Mouse (Mus musculus) retina, adult 2 months (tissue): ENCODE measurements at regions not wholly inside any gene's neighbourhood (a gene's known extent, or its start where the extent isn't known, plus 50 kb on each side); places are given as distances from the start of the nearest gene placed in this dataset.

Experiments
- DNase-seq: peaks from one replicate; pipeline ENCODE4 v3.0.0-alpha.2; 2012; ENCODE audit warnings: low read depth, low spot score

- DNase-seq: no peak
Observed at GRCm38 (mm10) chr13:107641926-107642657, 402.2 kb upstream of the Smim15 start.

GRCm38 (mm10) chr13:107639620-107640019, 404.6 kb upstream of the Smim15 start:
- no peak for DNase-seq

GRCm38 (mm10) chr13:107637269-107637668, 407.0 kb upstream of the Smim15 start:
- no peak for DNase-seq

GRCm38 (mm10) chr13:107635114-107635513, 409.1 kb upstream of the Smim15 start:
- DNase-seq: no peak

GRCm38 (mm10) chr13:107627073-107627472, 417.2 kb upstream of the Smim15 start:
- no peak for DNase-seq

GRCm38 (mm10) chr13:107626670-107627069, 417.6 kb upstream of the Smim15 start:
- no peak for DNase-seq

GRCm38 (mm10) chr13:107621337-107621736, 422.9 kb upstream of the Smim15 start:
- no peak for DNase-seq

GRCm38 (mm10) chr13:107620887-107621286, 423.4 kb upstream of the Smim15 start:
- DNase-seq: no peak

GRCm38 (mm10) chr13:107620210-107620609, 424.0 kb upstream of the Smim15 start:
- DNase-seq: no peak

GRCm38 (mm10) chr13:107619430-107619927, 424.8 kb upstream of the Smim15 start:
- DNase-seq: no peak

- DNase-seq: no peak
Observed at GRCm38 (mm10) chr13:107618796-107619429, 425.3 kb upstream of the Smim15 start.

- DNase-seq: no peak
Observed at GRCm38 (mm10) chr13:107618369-107618771, 425.9 kb upstream of the Smim15 start.

GRCm38 (mm10) chr13:107617582-107617981, 426.7 kb upstream of the Smim15 start:
- DNase-seq: no peak

GRCm38 (mm10) chr13:107616775-107617174, 427.5 kb upstream of the Smim15 start:
- no peak for DNase-seq

- no peak for DNase-seq
Observed at GRCm38 (mm10) chr13:107608996-107609503, 435.2 kb upstream of the Smim15 start.

GRCm38 (mm10) chr13:107607294-107607693, 437.0 kb upstream of the Smim15 start:
- no peak for DNase-seq

GRCm38 (mm10) chr13:107602149-107602548, 442.1 kb upstream of the Smim15 start:
- DNase-seq: no peak

GRCm38 (mm10) chr13:107601132-107601439, 443.2 kb upstream of the Smim15 start:
- no peak for DNase-seq

GRCm38 (mm10) chr13:107600331-107601131, 443.7 kb upstream of the Smim15 start:
- no peak for DNase-seq

GRCm38 (mm10) chr13:107599094-107599644, 445.1 kb upstream of the Smim15 start:
- no peak for DNase-seq

- no peak for DNase-seq
Observed at GRCm38 (mm10) chr13:107598391-107598790, 445.9 kb upstream of the Smim15 start.

- DNase-seq: no peak
Observed at GRCm38 (mm10) chr13:107597217-107597616, 447.0 kb upstream of the Smim15 start.
